Mouse (Mus musculus) intestine, embryonic 14.5 days (tissue): ENCODE data around the gene Myo15. TPM values are rescaled to one million over a fixed set of nuclear protein-coding genes. Genes with fewer than 3 reads are reported as not detected.
A peak's percentile ranks its signal among the peaks of the same experiment; 100 is the strongest.

Experiments used
- ATAC-seq: fragments of 200-750 bp; cut with Nextera tagmentation; replicated peaks from 2 replicates; pipeline ENCODE4 v1.8.0; 2017; ENCODE audit warnings: low read depth, moderate number of reproducible peaks, moderate TSS enrichment, moderate library complexity; ENCODE audit not compliant: low FRiP score, low TSS enrichment
- DNase-seq: peaks from one replicate; pipeline ENCODE4 v3.0.0-alpha.2; 2018; ENCODE audit warnings: low spot score
- H3K27ac ChIP-seq: fragments of 300-500 bp; sonication (generic); 2 replicates; pipeline ENCODE4 v1.5.1; 2014; ENCODE audit warnings: low read depth, mild to moderate bottlenecking, control low read depth
- H3K27me3 ChIP-seq: fragments of 300-500 bp; sonication (generic); replicated peaks from 2 replicates; pipeline ENCODE4 v1.6.1; 2014; ENCODE audit warnings: low read length, control low read depth; ENCODE audit not compliant: control insufficient read depth, insufficient read depth
- H3K36me3 ChIP-seq: fragments of 300-500 bp; sonication (generic); 2 replicates; pipeline ENCODE4 v1.6.1; 2014; ENCODE audit warnings: low read length, control low read depth; ENCODE audit not compliant: control insufficient read depth, insufficient read depth
- H3K4me1 ChIP-seq: fragments of 300-500 bp; sonication (generic); replicated peaks from 2 replicates; pipeline ENCODE4 v1.6.1; 2014; ENCODE audit warnings: low read length, control low read depth, mixed read lengths; ENCODE audit not compliant: control insufficient read depth, insufficient read depth
- H3K4me2 ChIP-seq: fragments of 300-500 bp; sonication (generic); 2 replicates; pipeline ENCODE4 v1.6.1; 2014; ENCODE audit warnings: low read length
- H3K4me3 ChIP-seq: fragments of 300-500 bp; sonication (generic); 2 replicates; pipeline ENCODE4 v1.5.1; 2014; ENCODE audit warnings: low read depth, low read length, control low read depth, mixed read lengths
- H3K9ac ChIP-seq: fragments of 300-500 bp; sonication (generic); 2 replicates; pipeline ENCODE4 v1.6.1; 2014; ENCODE audit warnings: mild to moderate bottlenecking, low read length
- H3K9me3 ChIP-seq: fragments of 300-500 bp; sonication (generic); 2 replicates; pipeline ENCODE4 v1.6.1; 2016; ENCODE audit warnings: low read length, control low read depth; ENCODE audit not compliant: control insufficient read depth
- WGBS: fragments of 180-500 bp; shearing (Covaris S2); extraction: QIAGEN DNeasy Blood & Tissue Kit; methylation state at CpG from one replicate; pipeline ENCODE4 v1.1.7; 2014; 5-methylcytosine and 5-hydroxymethylcytosine counted together
- polyA plus RNA-seq: library from polyadenylated mRNA; unstranded; fragments of >200 nt; fragmentation: Nextera tagmentation; extraction: Ambion mirVana; gene quantifications from 2 replicates; pipeline ENCODE4 v1.2.1, GENCODE M21; 2014

The Myo15 gene
- polyA plus RNA-seq, 1 experiment from 2014 or later = 0.32 TPM

GRCm38 (mm10) chr11:60536859-60537467, 67.8 kb downstream of the Myo15 start:
- no peaks in the 10 kb centered on the region for H3K9me3 ChIP-seq
- WGBS = under 1% methylated on average over 37 of the region's 37 CpGs
- H3K9ac ChIP-seq = peak overlapping the region; percentile 93
- H3K27ac ChIP-seq = peak overlapping the region; percentile 100
- H3K4me3 ChIP-seq = peak overlapping the region; percentile 61
- peaks cover 27% of the 10 kb centered on the region for H3K4me1 ChIP-seq
- peaks cover 2% of the 10 kb centered on the region for H3K36me3 ChIP-seq
- ATAC-seq = peak; percentile 79
- H3K4me2 ChIP-seq = peak overlapping the region; percentile 81
- no peak for DNase-seq
- H3K27me3 ChIP-seq = no peaks in the 10 kb centered on the region

- Histone ChIP-seq H3K9me3 (no peaks in the 10 kb centered on the region), H3K27ac (peak overlapping the region; percentile 100), H3K9ac (peak overlapping the region; percentile 93), H3K4me1 (peaks cover 31% of the 10 kb centered on the region), H3K27me3 (no peaks in the 10 kb centered on the region), H3K4me2 (peak overlapping the region; percentile 81), H3K4me3 (peak overlapping the region; percentile 61), H3K36me3 (peaks cover 9% of the 10 kb centered on the region)
- DNase-seq = peak; percentile 97
- WGBS = under 1% methylated on average over 91 of the region's 91 CpGs
- ATAC-seq = peak; percentile 89
Measured at GRCm38 (mm10) chr11:60537468-60538347, 68.6 kb downstream of the Myo15 start.

- Histone ChIP-seq H3K36me3 (peaks cover 14% of the 10 kb centered on the region), H3K27me3 (no peaks in the 10 kb centered on the region), H3K4me1 (peaks cover 35% of the 10 kb centered on the region), H3K4me3 (peak overlapping the region; percentile 61), H3K9me3 (no peaks in the 10 kb centered on the region), H3K27ac (peak overlapping the region; percentile 100), H3K4me2 (peak overlapping the region; percentile 81), H3K9ac (peak overlapping the region; percentile 93)
- ATAC-seq (no peak; the same call in 1 of the 2 replicates), DNase-seq (peak; percentile 79)
- WGBS = under 1% methylated on average over 93 of the region's 93 CpGs
Measured at GRCm38 (mm10) chr11:60538371-60539281, 69.5 kb downstream of the Myo15 start.

GRCm38 (mm10) chr11:60539540-60539939, 70.4 kb downstream of the Myo15 start:
- Histone ChIP-seq H3K9me3 (no peaks in the 10 kb centered on the region), H3K9ac (peak overlapping the region; percentile 93)
- WGBS = 3% methylated on average over 2 of the region's 2 CpGs

GRCm38 (mm10) chr11:60540002-60540610, 71.0 kb downstream of the Myo15 start:
- no peaks in the 10 kb centered on the region for H3K9me3 ChIP-seq
- peak overlapping the region; percentile 40 for H3K9ac ChIP-seq
- DNase-seq (no peak), ATAC-seq (no peak)
- peaks cover 24% of the 10 kb centered on the region for H3K36me3 ChIP-seq
- peak overlapping the region; percentile 14; the same call in 1 of the 2 replicates for H3K27ac ChIP-seq
- H3K27me3 ChIP-seq = no peaks in the 10 kb centered on the region
- H3K4me2 ChIP-seq = peak overlapping the region; percentile 81
- H3K4me3 ChIP-seq = peak overlapping the region; percentile 61
- 3% methylated on average over 4 of the region's 4 CpGs for WGBS
- peaks cover 48% of the 10 kb centered on the region for H3K4me1 ChIP-seq

More at GRCm38 (mm10) chr11:60539540-60539939, 70.4 kb downstream of the Myo15 start:
- no peak for DNase-seq
- Histone ChIP-seq H3K36me3 (peaks cover 22% of the 10 kb centered on the region), H3K27ac (no peak overlapping the region), H3K4me2 (peak overlapping the region; percentile 81), H3K4me3 (peak overlapping the region; percentile 61), H3K4me1 (peaks cover 42% of the 10 kb centered on the region), H3K27me3 (no peaks in the 10 kb centered on the region)
- ATAC-seq = no peak

GRCm38 (mm10) chr11:60540761-60541160, 71.6 kb downstream of the Myo15 start:
- H3K4me3 ChIP-seq = peak overlapping the region; percentile 61
- ATAC-seq = no peak
- H3K4me2 ChIP-seq = peak overlapping the region; percentile 81
- H3K4me1 ChIP-seq = peaks cover 53% of the 10 kb centered on the region
- H3K27me3 ChIP-seq = no peaks in the 10 kb centered on the region
- DNase-seq = no peak
- peaks cover 27% of the 10 kb centered on the region for H3K36me3 ChIP-seq
- WGBS = 53% methylated on average over 2 of the region's 2 CpGs
- peak overlapping the region; percentile 40; the same call in 1 of the 2 replicates for H3K9ac ChIP-seq
- H3K9me3 ChIP-seq = no peaks in the 10 kb centered on the region
- no peak overlapping the region for H3K27ac ChIP-seq

GRCm38 (mm10) chr11:60541831-60542230, 72.7 kb downstream of the Myo15 start:
- Histone ChIP-seq H3K9ac (no peak overlapping the region), H3K4me3 (no peak overlapping the region), H3K4me2 (no peak overlapping the region), H3K36me3 (peaks cover 29% of the 10 kb centered on the region), H3K27ac (no peak overlapping the region), H3K4me1 (peaks cover 49% of the 10 kb centered on the region), H3K9me3 (no peaks in the 10 kb centered on the region), H3K27me3 (no peaks in the 10 kb centered on the region)
- 85% methylated on average over 6 of the region's 6 CpGs for WGBS
- DNase-seq = no peak
- no peak for ATAC-seq
